In genomic region chr7:122240413-122241119, GRCm38 (mm10) we compare ENCODE assay signal across 26 mouse cellular contexts. TPM values are rescaled to one million over a fixed set of nuclear protein-coding genes. Genes with fewer than 3 reads are reported as not detected.
DNase-seq lines count a peak whose midpoint lies in the region; ATAC-seq and TF ChIP-seq lines count a peak whose summit lies in the region.
"Had no signal": no experiment of that assay in that cellular context is flagged by ENCODE, and none has a peak within 500 bp of the region (broad histone marks: within the 10 kb centered on the region; RNA-seq: fewer than 3 reads in every experiment).

No protein-coding gene starts in this region.

- DNase-seq in 3T3-L1 (ENCODE audit: low read depth, low spot score), result peak; percentile 2
- DNase-seq in A20 (ENCODE audit: low read depth, low spot score), result peak; percentile 49
- DNase-seq in adrenal gland, adult 18-20 months (ENCODE audit: low spot score in 2 of 2), result no peak
- no peak for DNase-seq in urinary bladder, adult 2 months (ENCODE audit: low spot score)
- DNase-seq: adrenal gland, postnatal 14 days; cerebellum, adult 11 months; cerebellum, postnatal 10 days; heart, postnatal 4 days; kidney, adult 8-10 months; kidney, postnatal 14 days; right cerebral cortex, postnatal 4 days had no signal

- peak; percentile 16 for TF ChIP-seq CTCF in intestine, postnatal 0 days (IDR thresholded peaks at IDR 0.05; ENCODE audit: low read depth)
- TF ChIP-seq CTCF in small intestine, adult 2 months (IDR thresholded peaks at IDR 0.05; ENCODE audit: extremely low read depth, insufficient read length, insufficient replicate concordance, low read depth, low read length), result peak; percentile 21; the same call in 1 of the 2 replicates

- H3K27me3 ChIP-seq in intestine, postnatal 0 days (replicated peaks; ENCODE audit: control insufficient read depth, insufficient read depth, low read length), result no peaks in the 10 kb centered on the region
- no peaks in the 10 kb centered on the region for H3K27me3 ChIP-seq in intestine, embryonic 16.5 days (replicated peaks; ENCODE audit: control insufficient read depth, insufficient read depth, low read length)
- H3K27me3 ChIP-seq in small intestine, adult 2 months (ENCODE audit: control insufficient read depth, insufficient read depth, low read length), result no peaks in the 10 kb centered on the region
- H3K27me3 ChIP-seq: embryonic facial prominence, embryonic 13.5 days; forebrain, embryonic 15.5 days; heart, embryonic 12.5 days; hindbrain, embryonic 15.5 days; liver, embryonic 12.5 days; lung, embryonic 15.5 days had no signal

- no peaks in the 10 kb centered on the region for H3K36me3 ChIP-seq in intestine, postnatal 0 days (ENCODE audit: control insufficient read depth, insufficient read depth)
- no peaks in the 10 kb centered on the region for H3K36me3 ChIP-seq in intestine, embryonic 16.5 days (ENCODE audit: control insufficient read depth, insufficient read depth, low read length)
- no peaks in the 10 kb centered on the region for H3K36me3 ChIP-seq in small intestine, adult 2 months (ENCODE audit: control insufficient read depth, insufficient read depth, low read length)
- H3K36me3 ChIP-seq: embryonic facial prominence, embryonic 13.5 days; forebrain, embryonic 15.5 days; heart, embryonic 12.5 days; hindbrain, embryonic 15.5 days; liver, embryonic 12.5 days; lung, embryonic 15.5 days; midbrain, embryonic 10.5 days had no signal

- no peaks in the 10 kb centered on the region for H3K4me1 ChIP-seq in intestine, postnatal 0 days (replicated peaks; ENCODE audit: control insufficient read depth, insufficient read depth, low read length)
- H3K4me1 ChIP-seq in intestine, embryonic 16.5 days (ENCODE audit: control insufficient read depth, insufficient read depth, low read length), result no peaks in the 10 kb centered on the region
- H3K4me1 ChIP-seq in small intestine, adult 2 months (ENCODE audit: control insufficient read depth, insufficient read depth, insufficient read length, low read length), result no peaks in the 10 kb centered on the region
- H3K4me1 ChIP-seq: embryonic facial prominence, embryonic 13.5 days; heart, embryonic 12.5 days; hindbrain, embryonic 15.5 days; liver, embryonic 12.5 days; lung, embryonic 15.5 days had no signal

- WGBS in intestine, postnatal 0 days, result 69% methylated on average over 6 of the region's 6 CpGs
- 74% methylated on average over 6 of the region's 6 CpGs for WGBS in intestine, embryonic 16.5 days
- WGBS in small intestine, adult 2 months, result 80% methylated on average over 6 of the region's 6 CpGs

- H3K9me3 ChIP-seq in intestine, postnatal 0 days (ENCODE audit: control insufficient read depth), result no peaks in the 10 kb centered on the region
- no peaks in the 10 kb centered on the region for H3K9me3 ChIP-seq in intestine, embryonic 16.5 days (ENCODE audit: control insufficient read depth, low read length)
- H3K9me3 ChIP-seq: embryonic facial prominence, embryonic 13.5 days; forebrain, embryonic 15.5 days; heart, embryonic 12.5 days; hindbrain, embryonic 15.5 days; liver, embryonic 12.5 days; lung, embryonic 15.5 days; midbrain, embryonic 10.5 days had no signal

- no peak for TF ChIP-seq POLR2A in small intestine, adult 2 months (IDR thresholded peaks at IDR 0.05; ENCODE audit: low read depth, low read length)

- H3K4me2 ChIP-seq in intestine, postnatal 0 days (replicated peaks; ENCODE audit: low read depth), result no peak overlapping the region
- H3K4me2 ChIP-seq in intestine, embryonic 16.5 days (ENCODE audit: low read depth, low read length), result no peak overlapping the region
- H3K4me2 ChIP-seq: embryonic facial prominence, embryonic 13.5 days; forebrain, embryonic 15.5 days; heart, embryonic 12.5 days; hindbrain, embryonic 15.5 days; liver, embryonic 12.5 days; lung, embryonic 15.5 days had no signal

- H3K4me3 ChIP-seq in intestine, postnatal 0 days (ENCODE audit: low read depth, low read length), result no peak overlapping the region
- no peak overlapping the region for H3K4me3 ChIP-seq in intestine, embryonic 16.5 days (ENCODE audit: low read length)
- H3K4me3 ChIP-seq in small intestine, adult 2 months (ENCODE audit: low read depth, low read length), result no peak overlapping the region
- H3K4me3 ChIP-seq: embryonic facial prominence, embryonic 13.5 days; forebrain, embryonic 15.5 days; heart, embryonic 12.5 days; hindbrain, embryonic 15.5 days; liver, embryonic 12.5 days; lung, embryonic 15.5 days; midbrain, embryonic 10.5 days had no signal

- H3K9ac ChIP-seq in intestine, postnatal 0 days (ENCODE audit: low read depth, low read length), result no peak overlapping the region
- no peak overlapping the region for H3K9ac ChIP-seq in intestine, embryonic 16.5 days (ENCODE audit: low read depth, low read length)
- H3K9ac ChIP-seq: embryonic facial prominence, embryonic 13.5 days; forebrain, embryonic 15.5 days; heart, embryonic 12.5 days; hindbrain, embryonic 15.5 days; liver, embryonic 12.5 days; lung, embryonic 15.5 days had no signal

- H3K27ac ChIP-seq in intestine, postnatal 0 days (ENCODE audit: low read depth, low read length), result no peak overlapping the region
- H3K27ac ChIP-seq in intestine, embryonic 16.5 days (ENCODE audit: low read length), result no peak overlapping the region
- no peak overlapping the region for H3K27ac ChIP-seq in small intestine, adult 2 months (ENCODE audit: insufficient read depth, low read depth, low read length)
- H3K27ac ChIP-seq: embryonic facial prominence, embryonic 13.5 days; forebrain, embryonic 15.5 days; hindbrain, embryonic 15.5 days; liver, embryonic 12.5 days; lung, embryonic 15.5 days; macrophage; midbrain, embryonic 10.5 days had no signal

- ATAC-seq in intestine, postnatal 0 days, result no peak
- ATAC-seq in intestine, embryonic 16.5 days, result no peak
- ATAC-seq: forebrain, embryonic 15.5 days; liver, embryonic 12.5 days had no signal

RNA-seq across cellular contexts. Expression of gene Chp2, which starts 21.3 kb away (rescaled TPM):
- polyA plus RNA-seq in intestine, postnatal 0 days (2015; fragmentation: Nextera tagmentation; extraction: Ambion mirVana), result 54.5 and 60.2 TPM in 2 replicates
- polyA plus RNA-seq in intestine, embryonic 16.5 days (2015; fragmentation: Nextera tagmentation; extraction: Ambion mirVana), result 9.6 and 10.1 TPM in 2 replicates
- polyA plus RNA-seq in small intestine, adult 2 months (2012; rRNA removed), result 97.0 and 197 TPM in 2 replicates
- 1 to 10 TPM; 2.0 to 4.5 TPM for total RNA-seq in adrenal gland, adult 18-20 months (2021)
- polyA plus RNA-seq in urinary bladder, adult 2 months (2012; rRNA removed), result 10.8 and 13.2 TPM in 2 replicates
- total RNA-seq: monocyte, adult 5-6 weeks had no signal
- polyA plus RNA-seq: embryonic facial prominence, embryonic 13.5 days; limb, embryonic 11.5 days; midbrain, embryonic 10.5 days; neural tube, embryonic 11.5 days had no signal

RNA-seq across cellular contexts. Expression of gene Prkcb, which starts 48.0 kb away (rescaled TPM):
- polyA plus RNA-seq in intestine, postnatal 0 days (2015; fragmentation: Nextera tagmentation; extraction: Ambion mirVana), result 4.7 and 5.1 TPM in 2 replicates
- polyA plus RNA-seq in intestine, embryonic 16.5 days (2015; fragmentation: Nextera tagmentation; extraction: Ambion mirVana), result 4.1 and 7.2 TPM in 2 replicates
- 4.1 and 6.1 TPM in 2 replicates for polyA plus RNA-seq in small intestine, adult 2 months (2012; rRNA removed)
- 10 to 100 TPM; 12.4 to 18.9 TPM for total RNA-seq in adrenal gland, adult 18-20 months (2021)
- polyA plus RNA-seq in urinary bladder, adult 2 months (2012; rRNA removed), result 121 and 158 TPM in 2 replicates

RNA-seq across cellular contexts. Expression of gene Ern2, which starts 54.6 kb away (rescaled TPM):
- 4.0 and 4.8 TPM in 2 replicates for polyA plus RNA-seq in intestine, postnatal 0 days (2015; fragmentation: Nextera tagmentation; extraction: Ambion mirVana)
- 8.5 and 9.4 TPM in 2 replicates for polyA plus RNA-seq in intestine, embryonic 16.5 days (2015; fragmentation: Nextera tagmentation; extraction: Ambion mirVana)
- polyA plus RNA-seq in small intestine, adult 2 months (2012; rRNA removed), result 23.1 and 23.5 TPM in 2 replicates
- under 1 TPM; 0.13 to 0.22 TPM for total RNA-seq in adrenal gland, adult 18-20 months (2021)
- 1.4 and 1.5 TPM in 2 replicates for polyA plus RNA-seq in urinary bladder, adult 2 months (2012; rRNA removed)
- total RNA-seq: adrenal gland, postnatal 14 days; gastrocnemius, postnatal 4 days; heart, postnatal 4 days; monocyte, adult 5-6 weeks had no signal
- polyA plus RNA-seq: embryonic facial prominence, embryonic 13.5 days; heart, embryonic 12.5 days; limb, embryonic 11.5 days; macrophage; midbrain, embryonic 10.5 days had no signal

Comparison
In these comparisons a context has a peak if more than half of its experiments do, and no peak if none do; other contexts are left out.
1. DNase-seq: peak in 3T3-L1 (single experiment) and A20 (single experiment); none in adrenal gland, adult 18-20 months (0 of 2) and urinary bladder, adult 2 months (single experiment).
2. RNA of gene Prkcb, which starts 48.0 kb away (polyA plus RNA-seq): 121 to 158 TPM in urinary bladder, adult 2 months; 4.1 to 6.1 TPM in small intestine, adult 2 months, 4.7 to 5.1 TPM in intestine, postnatal 0 days and 4.1 to 7.2 TPM in intestine, embryonic 16.5 days; every median in the first group is over 10 times any median in the second.